Mouse (Mus musculus) CH12.LX (cell line): Measurements from ENCODE around the gene Macrod2. TPM values are rescaled to one million over a fixed set of nuclear protein-coding genes. Genes with fewer than 3 reads are reported as not detected.

Experiments used
- DNase-seq: peaks from one replicate; pipeline ENCODE4 v3.0.0-alpha.2; 2013; ENCODE audit errors: extremely low read depth
- H3K27ac ChIP-seq: 2 replicates; pipeline ENCODE4 v1.5.1; 2012; ENCODE audit warnings: low read depth, mild to moderate bottlenecking, control low read depth, moderate library complexity; ENCODE audit not compliant: insufficient read depth
- H3K27me3 ChIP-seq: replicated peaks from 2 replicates; pipeline ENCODE3; 2012; ENCODE audit warnings: inconsistent platforms
- H3K36me3 ChIP-seq, 2 experiments: replicated peaks in 1 of 2; 2 replicates each; pipeline versions ENCODE3 to v1.6.1; 2012; ENCODE audit warnings: inconsistent platforms in 1 of 2, low read length in 1 of 2, mild to moderate bottlenecking in 1 of 2, mixed read lengths in 1 of 2, moderate library complexity in 1 of 2; ENCODE audit not compliant: control insufficient read depth in 1 of 2, insufficient read depth in 1 of 2
- H3K4me1 ChIP-seq, 2 experiments: 2 replicates each; pipeline ENCODE4 v1.6.1; 2012; ENCODE audit warnings: inconsistent platforms in 1 of 2, moderate library complexity in 1 of 2; ENCODE audit not compliant: insufficient read depth in 2 of 2, control insufficient read depth in 1 of 2
- H3K4me2 ChIP-seq: 2 replicates; pipeline ENCODE4 v1.6.1; 2012; ENCODE audit warnings: low read depth, mild to moderate bottlenecking, control low read depth; ENCODE audit not compliant: poor library complexity, insufficient read depth, severe bottlenecking
- H3K4me3 ChIP-seq, 3 experiments: fragments of 150-350 bp in 1 of 3; sonication (generic) in 1 of 3; replicated peaks in 1 of 3; 2 replicates each; pipeline versions ENCODE3 to v1.5.1; 2011 to 2012; ENCODE audit warnings: low read depth in 2 of 3, low read length in 2 of 3, mild to moderate bottlenecking in 2 of 3, moderate library complexity in 2 of 3, control low read depth in 1 of 3, improper control_type of control experiment in 1 of 3, inconsistent platforms in 1 of 3, mixed read lengths in 1 of 3; ENCODE audit not compliant: poor library complexity in 1 of 3
- H3K79me2 ChIP-seq: replicated peaks from 2 replicates; pipeline ENCODE4 v1.6.1; 2012; ENCODE audit warnings: mild to moderate bottlenecking, moderate library complexity; ENCODE audit not compliant: control insufficient read depth, poor library complexity, insufficient read depth, severe bottlenecking; ENCODE audit errors: extremely low read depth
- H3K9ac ChIP-seq: 2 replicates; pipeline ENCODE4 v1.6.1; 2012; ENCODE audit warnings: low read depth, mild to moderate bottlenecking, control low read depth, moderate library complexity; ENCODE audit not compliant: insufficient read depth
- H3K9me3 ChIP-seq: replicated peaks from 2 replicates; pipeline ENCODE3; 2012; ENCODE audit warnings: low read length, inconsistent platforms, mixed read lengths
- CHD1 ChIP-seq: IDR thresholded peaks from 2 replicates; pipeline ENCODE4 v1.6.1; 2012; ENCODE audit warnings: low read depth, low read length, improper control_type of control experiment, inconsistent platforms
- CHD2 ChIP-seq: IDR thresholded peaks from 2 replicates; pipeline ENCODE4 v1.6.1; 2011; ENCODE audit warnings: low read length, improper control_type of control experiment
- CTCF ChIP-seq, 2 experiments: IDR thresholded peaks in 1 of 2; conservative IDR thresholded peaks in 1 of 2; 2 replicates each; pipeline ENCODE4 v1.5.1; 2011 to 2012; ENCODE audit warnings: low read depth in 2 of 2, low read length in 2 of 2, improper control_type of control experiment in 1 of 2, inconsistent platforms in 1 of 2, mild to moderate bottlenecking in 1 of 2, moderate library complexity in 1 of 2
- E2F4 ChIP-seq: IDR thresholded peaks from 2 replicates; pipeline ENCODE4 v1.6.1; 2011; ENCODE audit warnings: low read depth, low read length, improper control_type of control experiment; ENCODE audit not compliant: insufficient replicate concordance
- ELF1 ChIP-seq: IDR thresholded peaks from 2 replicates; pipeline ENCODE4 v1.6.1; 2014; ENCODE audit warnings: low read depth, mild to moderate bottlenecking, inconsistent platforms, low read length, improper control_type of control experiment
- IRF4 ChIP-seq: IDR thresholded peaks from 2 replicates; pipeline ENCODE4 v1.6.1; 2014; ENCODE audit warnings: low read depth, mild to moderate bottlenecking, inconsistent platforms, low read length, improper control_type of control experiment
- JUN ChIP-seq: IDR thresholded peaks from 2 replicates; pipeline ENCODE4 v1.6.1; 2011; ENCODE audit warnings: low read depth, mild to moderate bottlenecking, low read length, improper control_type of control experiment, moderate library complexity; ENCODE audit not compliant: insufficient read depth
- JUND ChIP-seq: conservative IDR thresholded peaks from 2 replicates; pipeline ENCODE4 v1.6.1; 2011; ENCODE audit warnings: low read depth, low read length, improper control_type of control experiment
- KAT2A ChIP-seq: IDR thresholded peaks from 2 replicates; pipeline ENCODE4 v1.6.1; 2012; ENCODE audit warnings: low read length, improper control_type of control experiment, inconsistent platforms; ENCODE audit not compliant: insufficient replicate concordance
- MAFK ChIP-seq: IDR thresholded peaks from 2 replicates; pipeline ENCODE4 v1.6.1; 2011; ENCODE audit warnings: low read length, improper control_type of control experiment; ENCODE audit not compliant: insufficient replicate concordance
- MAX ChIP-seq: IDR thresholded peaks from 2 replicates; pipeline ENCODE4 v1.6.1; 2011; ENCODE audit warnings: low read length, improper control_type of control experiment
- MAZ ChIP-seq: IDR thresholded peaks from 2 replicates; pipeline ENCODE4 v1.6.1; 2012; ENCODE audit warnings: low read depth, mild to moderate bottlenecking, inconsistent platforms, low read length, improper control_type of control experiment, moderate library complexity
- MXI1 ChIP-seq: IDR thresholded peaks from 2 replicates; pipeline ENCODE4 v1.6.1; 2011; ENCODE audit warnings: mild to moderate bottlenecking, low read depth, low read length, improper control_type of control experiment
- MYC ChIP-seq: IDR thresholded peaks from 2 replicates; pipeline ENCODE4 v1.6.1; 2011; ENCODE audit warnings: low read depth, mild to moderate bottlenecking, improper control_type of control experiment, low read length
- NELFE ChIP-seq: IDR thresholded peaks from 2 replicates; pipeline ENCODE4 v1.6.1; 2011; ENCODE audit warnings: low read depth, low read length, improper control_type of control experiment
- NRF1 ChIP-seq: IDR thresholded peaks from 2 replicates; pipeline ENCODE4 v1.6.1; 2014; ENCODE audit warnings: low read depth, mild to moderate bottlenecking, inconsistent platforms, low read length, improper control_type of control experiment, moderate library complexity
- RCOR1 ChIP-seq: conservative IDR thresholded peaks from 2 replicates; pipeline ENCODE4 v1.6.1; 2012; ENCODE audit warnings: low read depth, mild to moderate bottlenecking, inconsistent platforms, low read length, improper control_type of control experiment
- SIN3A ChIP-seq: IDR thresholded peaks from 2 replicates; pipeline ENCODE4 v1.6.1; 2012; ENCODE audit warnings: low read length, improper control_type of control experiment, inconsistent platforms
- SMC3 ChIP-seq: IDR thresholded peaks from 2 replicates; pipeline ENCODE4 v1.6.1; 2011; ENCODE audit warnings: low read depth, low read length, improper control_type of control experiment
- USF1 ChIP-seq: IDR thresholded peaks from 2 replicates; pipeline ENCODE4 v1.6.1; 2014; ENCODE audit warnings: low read depth, mild to moderate bottlenecking, inconsistent platforms, low read length, improper control_type of control experiment
- ZKSCAN1 ChIP-seq: IDR thresholded peaks from 2 replicates; pipeline ENCODE4 v1.6.1; 2012; ENCODE audit warnings: low read depth, inconsistent platforms, low read length, improper control_type of control experiment, borderline replicate concordance
- dilution Hi-C: fragments of 300-500 bp; cut with MboI; formaldehyde crosslinking; loops from 2 replicates; pipeline ENCODE4 v1.14.3; 2020; ENCODE audit warnings: low sequenced_read_pairs; ENCODE audit not compliant: extremely low pct_unique_long_range_greater_than_20kb, extremely low pct_ligation_motif_present
- in situ Hi-C: fragments of 300-500 bp; cut with MboI; formaldehyde crosslinking; loops from 3 replicates; pipeline ENCODE4 v1.14.3; 2019; ENCODE audit warnings: low sequenced_read_pairs, low pct_ligation_motif_present, low pct_unique_long_range_greater_than_20kb, mixed read lengths
- polyA plus RNA-seq: library from polyadenylated mRNA; unstranded; fragments of >175 nt; gene quantifications from 2 replicates; pipeline ENCODE4 v1.2.1, GENCODE M21; 2012; ENCODE audit warnings: low read depth; ENCODE audit not compliant: insufficient read length
- total RNA-seq, 2 experiments: library from RNA; depleted of rRNA; stranded (reverse); fragments of 300-350 nt in 1 of 2; fragments of >200 nt in 1 of 2; gene quantifications; 2 replicates each; pipeline ENCODE4 v1.2.3; 2012 to 2014

The Macrod2 gene
- total and polyA plus RNA-seq, 3 experiments = not detected

DNA sequence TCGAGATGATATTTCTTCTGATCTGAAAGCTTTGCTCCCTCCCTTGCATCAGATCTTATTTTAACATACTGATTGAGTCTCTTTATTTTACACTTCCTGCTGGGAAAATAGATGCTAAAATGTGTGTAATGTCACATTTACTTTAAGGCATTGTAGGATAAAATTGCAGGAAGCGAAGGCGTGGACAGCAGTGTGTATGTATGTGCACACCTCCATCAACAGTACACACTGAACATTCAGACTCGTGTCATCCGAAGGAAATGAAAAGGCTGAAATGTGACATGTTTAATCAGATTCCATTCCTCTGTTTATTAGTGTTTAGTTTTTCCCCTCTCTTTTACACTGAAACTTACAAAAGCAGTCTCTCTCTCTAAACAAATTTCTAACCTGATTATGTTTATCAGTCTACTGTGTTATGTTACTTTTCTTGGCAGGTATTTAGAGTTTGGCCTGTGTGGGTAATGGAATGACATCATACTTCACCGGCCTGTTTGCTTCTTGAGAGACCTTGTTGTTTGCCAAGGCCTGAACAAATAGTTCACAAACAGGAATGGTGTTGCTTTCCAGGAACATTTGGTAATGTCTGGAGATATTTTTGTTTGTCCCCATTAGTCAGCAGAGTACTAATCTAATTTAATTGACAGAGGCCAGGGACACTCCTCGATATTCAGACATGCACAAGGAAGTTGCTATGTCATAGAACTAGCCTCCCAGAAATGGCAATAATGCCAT is 1588.7 kb downstream of the Macrod2 start:
- Histone ChIP-seq H3K4me1 (no peaks in the 10 kb centered on the region), H3K79me2 (no peaks in the 10 kb centered on the region), H3K4me3 (no peak overlapping the region), H3K4me2 (no peak overlapping the region), H3K9ac (no peak overlapping the region), H3K36me3 (no peaks in the 10 kb centered on the region), H3K27ac (no peak overlapping the region), H3K27me3 (no peaks in the 10 kb centered on the region), H3K9me3 (peaks cover 43% of the 10 kb centered on the region)
- TF ChIP-seq KAT2A (no peak), JUND (no peak), MYC (no peak), CHD1 (no peak), ZKSCAN1 (no peak), E2F4 (no peak), JUN (no peak), MAZ (no peak), SMC3 (no peak)
- dilution Hi-C loops = no loop called here
- no peak for DNase-seq
- in situ Hi-C loops = no loop called here

DNA sequence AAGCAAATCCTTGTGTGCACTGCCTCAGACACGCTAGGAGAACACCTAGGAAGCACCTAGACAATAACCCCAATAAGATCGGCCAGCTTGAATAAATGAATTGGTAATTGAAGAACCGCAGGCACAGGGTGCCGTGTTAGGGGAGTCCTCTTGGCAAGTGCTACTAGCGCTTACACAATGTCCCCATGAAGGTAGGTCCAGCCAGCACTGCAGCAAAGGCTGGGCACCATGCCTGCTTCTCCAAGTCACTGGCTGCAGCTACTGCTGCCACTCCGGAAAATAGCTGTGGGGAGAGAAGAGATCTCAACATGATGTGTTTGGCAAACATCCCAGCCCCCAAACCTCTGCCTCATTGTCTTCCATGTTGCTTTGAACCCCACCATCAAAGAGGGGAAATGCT is 1603.8 kb downstream of the Macrod2 start:
- H3K4me3 ChIP-seq = no peak overlapping the region
- no peaks in the 10 kb centered on the region for H3K36me3 ChIP-seq
- no peaks in the 10 kb centered on the region for H3K79me2 ChIP-seq
- in situ Hi-C loops = no loop called here
- DNase-seq = no peak
- TF ChIP-seq USF1 (no peak), NRF1 (no peak), SIN3A (no peak), MXI1 (no peak), MAX (no peak), MAFK (no peak), CTCF (conservative IDR thresholded peaks at IDR 0.05 in 1 of 2, IDR thresholded peaks at IDR 0.05 in 1 of 2; ENCODE audit: low read depth in 2 of 2, low read length in 2 of 2) (no peak), SMC3 (no peak), MAZ (no peak), ELF1 (no peak), IRF4 (no peak), MYC (no peak), CHD2 (no peak), NELFE (no peak), RCOR1 (no peak)
- H3K27me3 ChIP-seq = no peaks in the 10 kb centered on the region
- dilution Hi-C loops = no loop called here
- no peak overlapping the region for H3K27ac ChIP-seq
- no peak overlapping the region for H3K9ac ChIP-seq
- no peaks in the 10 kb centered on the region for H3K4me1 ChIP-seq
- H3K4me2 ChIP-seq = no peak overlapping the region
- H3K9me3 ChIP-seq = peaks cover 42% of the 10 kb centered on the region
